Mouse (Mus musculus): Measurements from ENCODE around the gene Tdrd1. TPM values are rescaled to one million over a fixed set of nuclear protein-coding genes. Genes with fewer than 3 reads are reported as not detected.

The Tdrd1 gene
- polyA plus RNA-seq, 2 experiments, result under 0.01 TPM; not detected in 1

GRCm38 (mm10) chr19:56873816-56874600 lies 48.0 kb downstream of the Tdrd1 start, which contains the start of gene Vwa2:
Vwa2 (plus strand) TSS chr19:56874249.
- H3K36me3 ChIP-seq (replicated peaks; ENCODE audit: control insufficient read depth, insufficient read depth, low read depth), result no peaks in the 10 kb centered on the region
- 3% methylated on average over 70 of the region's 71 CpGs for WGBS (ENCODE audit: insufficient replicate concordance)
- H3K9me3 ChIP-seq (ENCODE audit: control insufficient read depth, low read length), result no peaks in the 10 kb centered on the region
- peak within 1 kb of the TSS in 1 of 2 experiments; percentile 21; a peak in 2 of 4 replicates for H3K4me3 ChIP-seq (ENCODE audit: insufficient read depth in 1 of 2, low read depth in 2 of 2, low read length in 2 of 2)
- no peak within 1 kb of the TSS for H3K9ac ChIP-seq (replicated peaks)
- no peaks in the 10 kb centered on the region for H3K4me1 ChIP-seq (replicated peaks; ENCODE audit: control insufficient read depth in 2 of 2, insufficient read depth in 2 of 2, low read length in 1 of 2)
- no peak for ATAC-seq (ENCODE audit: insufficient read depth)
- peak within 1 kb of the TSS; percentile 50 for H3K4me2 ChIP-seq (ENCODE audit: low read depth)
- no peak within 1 kb of the TSS for H3K27ac ChIP-seq
- H3K27me3 ChIP-seq (ENCODE audit: control insufficient read depth, insufficient read depth, low read length), result peaks cover 48% of the 10 kb centered on the region
- TF ChIP-seq EP300 (IDR thresholded peaks at IDR 0.05; ENCODE audit: low read depth) (no peak), CTCF (IDR thresholded peaks at IDR 0.05; ENCODE audit: low read depth) (no peak)
- DNase-seq (ENCODE audit: low read depth in 3 of 3, low spot score in 3 of 3), result no peak

- WGBS (ENCODE audit: insufficient replicate concordance), result 10% methylated on average over 30 of the region's 30 CpGs
- Histone ChIP-seq H3K36me3 (replicated peaks; ENCODE audit: control insufficient read depth, insufficient read depth, low read depth) (no peaks in the 10 kb centered on the region), H3K9ac (replicated peaks) (no peak overlapping the region), H3K9me3 (ENCODE audit: control insufficient read depth, low read length) (no peaks in the 10 kb centered on the region), H3K27me3 (ENCODE audit: control insufficient read depth, insufficient read depth, low read length) (peaks cover 48% of the 10 kb centered on the region), H3K4me1 (replicated peaks; ENCODE audit: control insufficient read depth in 2 of 2, insufficient read depth in 2 of 2, low read length in 1 of 2) (no peaks in the 10 kb centered on the region), H3K27ac (no peak overlapping the region), H3K4me2 (ENCODE audit: low read depth) (peak overlapping the region; percentile 50), H3K4me3 (ENCODE audit: insufficient read depth in 1 of 2, low read depth in 2 of 2, low read length in 2 of 2) (no peak overlapping the region; a peak in 1 of 4 replicates)
- TF ChIP-seq CTCF (IDR thresholded peaks at IDR 0.05; ENCODE audit: low read depth), result no peak
- TF ChIP-seq EP300 (IDR thresholded peaks at IDR 0.05; ENCODE audit: low read depth), result no peak
- DNase-seq (ENCODE audit: low read depth in 3 of 3, low spot score in 3 of 3) (no peak), ATAC-seq (ENCODE audit: insufficient read depth) (no peak)
Measured at GRCm38 (mm10) chr19:56874601-56875315, 48.7 kb downstream of the Tdrd1 start.

- TF ChIP-seq CTCF (IDR thresholded peaks at IDR 0.05; ENCODE audit: low read depth) (no peak), EP300 (IDR thresholded peaks at IDR 0.05; ENCODE audit: low read depth) (no peak)
- DNase-seq (ENCODE audit: low read depth in 3 of 3, low spot score in 3 of 3), result no peak
- Histone ChIP-seq H3K4me3 (ENCODE audit: insufficient read depth in 1 of 2, low read depth in 2 of 2, low read length in 2 of 2) (no peak overlapping the region), H3K9me3 (ENCODE audit: control insufficient read depth, low read length) (no peaks in the 10 kb centered on the region), H3K27me3 (ENCODE audit: control insufficient read depth, insufficient read depth, low read length) (peaks cover 44% of the 10 kb centered on the region), H3K36me3 (replicated peaks; ENCODE audit: control insufficient read depth, insufficient read depth, low read depth) (no peaks in the 10 kb centered on the region), H3K9ac (replicated peaks) (no peak overlapping the region), H3K4me1 (replicated peaks; ENCODE audit: control insufficient read depth in 2 of 2, insufficient read depth in 2 of 2, low read length in 1 of 2) (no peaks in the 10 kb centered on the region), H3K4me2 (ENCODE audit: low read depth) (no peak overlapping the region), H3K27ac (no peak overlapping the region)
- 68% methylated on average over 6 of the region's 6 CpGs for WGBS (ENCODE audit: insufficient replicate concordance)
- no peak for ATAC-seq (ENCODE audit: insufficient read depth)
Measured at GRCm38 (mm10) chr19:56877364-56877763, 51.4 kb downstream of the Tdrd1 start.

- H3K27me3 ChIP-seq (ENCODE audit: control insufficient read depth, insufficient read depth, low read length), result no peaks in the 10 kb centered on the region
- ATAC-seq (ENCODE audit: insufficient read depth) (no peak), DNase-seq (ENCODE audit: low read depth in 3 of 3, low spot score in 3 of 3) (no peak)
- no peak overlapping the region for H3K4me2 ChIP-seq (ENCODE audit: low read depth)
- no peak overlapping the region for H3K9ac ChIP-seq (replicated peaks)
- WGBS (ENCODE audit: insufficient replicate concordance), result 69% methylated on average over 10 of the region's 10 CpGs
- no peak overlapping the region for H3K27ac ChIP-seq
- H3K9me3 ChIP-seq (ENCODE audit: control insufficient read depth, low read length), result no peaks in the 10 kb centered on the region
- no peak for TF ChIP-seq CTCF (IDR thresholded peaks at IDR 0.05; ENCODE audit: low read depth)
- TF ChIP-seq EP300 (IDR thresholded peaks at IDR 0.05; ENCODE audit: low read depth), result no peak
- no peaks in the 10 kb centered on the region for H3K4me1 ChIP-seq (replicated peaks; ENCODE audit: control insufficient read depth in 2 of 2, insufficient read depth in 2 of 2, low read length in 1 of 2)
- H3K36me3 ChIP-seq (replicated peaks; ENCODE audit: control insufficient read depth, insufficient read depth, low read depth), result no peaks in the 10 kb centered on the region
- no peak overlapping the region for H3K4me3 ChIP-seq (ENCODE audit: insufficient read depth in 1 of 2, low read depth in 2 of 2, low read length in 2 of 2)
Measured at GRCm38 (mm10) chr19:56887879-56888278, 61.9 kb downstream of the Tdrd1 start.

GRCm38 (mm10) chr19:56888654-56889053 lies 62.6 kb downstream of the Tdrd1 start:
- Histone ChIP-seq H3K27ac (no peak overlapping the region), H3K36me3 (replicated peaks; ENCODE audit: control insufficient read depth, insufficient read depth, low read depth) (no peaks in the 10 kb centered on the region), H3K4me1 (replicated peaks; ENCODE audit: control insufficient read depth in 2 of 2, insufficient read depth in 2 of 2, low read length in 1 of 2) (no peaks in the 10 kb centered on the region), H3K9me3 (ENCODE audit: control insufficient read depth, low read length) (no peaks in the 10 kb centered on the region), H3K4me3 (ENCODE audit: insufficient read depth in 1 of 2, low read depth in 2 of 2, low read length in 2 of 2) (no peak overlapping the region), H3K27me3 (ENCODE audit: control insufficient read depth, insufficient read depth, low read length) (no peaks in the 10 kb centered on the region), H3K9ac (replicated peaks) (no peak overlapping the region), H3K4me2 (ENCODE audit: low read depth) (no peak overlapping the region)
- DNase-seq (ENCODE audit: low read depth in 3 of 3, low spot score in 3 of 3) (no peak), ATAC-seq (ENCODE audit: insufficient read depth) (no peak)
- 48% methylated on average over 5 of the region's 5 CpGs for WGBS (ENCODE audit: insufficient replicate concordance)
- TF ChIP-seq EP300 (IDR thresholded peaks at IDR 0.05; ENCODE audit: low read depth) (no peak), CTCF (IDR thresholded peaks at IDR 0.05; ENCODE audit: low read depth) (no peak)

Measured in liver, embryonic 14.5 days (tissue).